Mouse (Mus musculus) C2C12 (cell line): ENCODE data around the gene Pou2f3.

Experiments
- CTCF ChIP-seq: IDR thresholded peaks from one replicate; pipeline ENCODE4 v1.5.1; 2011; ENCODE audit not compliant: control insufficient read depth, insufficient read depth, insufficient read length
- FOSL1 ChIP-seq: IDR thresholded peaks from one replicate; pipeline ENCODE4 v1.8.0; 2011; ENCODE audit warnings: mild to moderate bottlenecking, low read length; ENCODE audit not compliant: poor library complexity, insufficient read depth, severe bottlenecking

DNA sequence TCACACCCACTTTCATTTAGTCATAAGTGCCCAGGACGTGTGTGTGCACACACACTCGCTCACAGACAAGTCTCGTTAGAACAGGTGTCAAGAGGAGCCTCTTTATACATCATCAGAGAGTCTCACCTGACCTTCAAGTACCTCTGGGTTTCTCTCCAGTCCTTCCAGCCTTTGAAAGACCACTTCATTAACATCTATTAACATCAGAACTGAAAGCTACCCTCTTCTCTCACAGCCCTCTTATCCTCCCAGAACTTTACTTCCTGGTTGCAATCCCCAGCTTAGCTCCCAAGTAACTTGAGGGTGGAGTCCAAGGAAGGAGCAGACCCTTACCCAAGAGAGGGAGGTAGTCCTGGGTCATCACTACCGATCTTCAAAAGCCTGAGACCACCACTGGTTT, 18.6 kb downstream of the Pou2f3 start:
- TF ChIP-seq CTCF (no peak), FOSL1 (no peak)
